Mouse (Mus musculus): ENCODE data around the gene Tex14.
"Not testable (repeated sequence)": the region's sequence is repeated elsewhere in the genome, so short reads cannot be mapped to it uniquely, and the experiment has no call there.

Tex14 gene

GRCm38 (mm10) chr11:87426121-87426449 lies 21.2 kb downstream of the Tex14 start:
- in situ Hi-C loops (cut with MboI; ENCODE audit: low sequenced_read_pairs): no loop called here

- in situ Hi-C loops (cut with MboI; ENCODE audit: low sequenced_read_pairs): not testable (repeated sequence)
Observed at GRCm38 (mm10) chr11:87426450-87427250, 21.8 kb downstream of the Tex14 start.

- in situ Hi-C loops (cut with MboI; ENCODE audit: low sequenced_read_pairs): no loop called here
Observed at GRCm38 (mm10) chr11:87427273-87428050, 22.6 kb downstream of the Tex14 start.

- in situ Hi-C loops (cut with MboI; ENCODE audit: low sequenced_read_pairs): no loop called here
Observed at GRCm38 (mm10) chr11:87428051-87428673, 23.3 kb downstream of the Tex14 start.

GRCm38 (mm10) chr11:87429363-87429762 lies 24.5 kb downstream of the Tex14 start:
- in situ Hi-C loops (cut with MboI; ENCODE audit: low sequenced_read_pairs): no loop called here

- in situ Hi-C loops (cut with MboI; ENCODE audit: low sequenced_read_pairs): no loop called here
Observed at GRCm38 (mm10) chr11:87430374-87430773, 25.5 kb downstream of the Tex14 start.

GRCm38 (mm10) chr11:87431813-87432212 lies 26.9 kb downstream of the Tex14 start:
- in situ Hi-C loops (cut with MboI; ENCODE audit: low sequenced_read_pairs): not testable (repeated sequence)

GRCm38 (mm10) chr11:87432447-87432846 lies 27.6 kb downstream of the Tex14 start:
- in situ Hi-C loops (cut with MboI; ENCODE audit: low sequenced_read_pairs): no loop called here

GRCm38 (mm10) chr11:87432933-87433669 lies 28.2 kb downstream of the Tex14 start:
- in situ Hi-C loops (cut with MboI; ENCODE audit: low sequenced_read_pairs): no loop called here

- in situ Hi-C loops (cut with MboI; ENCODE audit: low sequenced_read_pairs): not testable (repeated sequence)
Observed at GRCm38 (mm10) chr11:87435107-87435506, 30.2 kb downstream of the Tex14 start.

- in situ Hi-C loops (cut with MboI; ENCODE audit: low sequenced_read_pairs): no loop called here
Observed at GRCm38 (mm10) chr11:87436326-87437232, 31.7 kb downstream of the Tex14 start.

- in situ Hi-C loops (cut with MboI; ENCODE audit: low sequenced_read_pairs): no loop called here
Observed at GRCm38 (mm10) chr11:87439796-87440420, 35.0 kb downstream of the Tex14 start.

GRCm38 (mm10) chr11:87442643-87443372 lies 37.9 kb downstream of the Tex14 start:
- in situ Hi-C loops (cut with MboI; ENCODE audit: low sequenced_read_pairs): not testable (repeated sequence)

- in situ Hi-C loops (cut with MboI; ENCODE audit: low sequenced_read_pairs): no loop called here
Observed at GRCm38 (mm10) chr11:87443373-87443883, 38.6 kb downstream of the Tex14 start.

GRCm38 (mm10) chr11:87444056-87444455 lies 39.2 kb downstream of the Tex14 start:
- in situ Hi-C loops (cut with MboI; ENCODE audit: low sequenced_read_pairs): not testable (repeated sequence)

GRCm38 (mm10) chr11:87444735-87445428 lies 40.0 kb downstream of the Tex14 start:
- in situ Hi-C loops (cut with MboI; ENCODE audit: low sequenced_read_pairs): no loop called here

GRCm38 (mm10) chr11:87445593-87445992 lies 40.7 kb downstream of the Tex14 start:
- in situ Hi-C loops (cut with MboI; ENCODE audit: low sequenced_read_pairs): not testable (repeated sequence)

- in situ Hi-C loops (cut with MboI; ENCODE audit: low sequenced_read_pairs): no loop called here
Observed at GRCm38 (mm10) chr11:87446159-87446558, 41.3 kb downstream of the Tex14 start.

All from CH12F3 (cell line).